8 mouse cellular contexts compared by ENCODE assay signal in the genomic region with DNA sequence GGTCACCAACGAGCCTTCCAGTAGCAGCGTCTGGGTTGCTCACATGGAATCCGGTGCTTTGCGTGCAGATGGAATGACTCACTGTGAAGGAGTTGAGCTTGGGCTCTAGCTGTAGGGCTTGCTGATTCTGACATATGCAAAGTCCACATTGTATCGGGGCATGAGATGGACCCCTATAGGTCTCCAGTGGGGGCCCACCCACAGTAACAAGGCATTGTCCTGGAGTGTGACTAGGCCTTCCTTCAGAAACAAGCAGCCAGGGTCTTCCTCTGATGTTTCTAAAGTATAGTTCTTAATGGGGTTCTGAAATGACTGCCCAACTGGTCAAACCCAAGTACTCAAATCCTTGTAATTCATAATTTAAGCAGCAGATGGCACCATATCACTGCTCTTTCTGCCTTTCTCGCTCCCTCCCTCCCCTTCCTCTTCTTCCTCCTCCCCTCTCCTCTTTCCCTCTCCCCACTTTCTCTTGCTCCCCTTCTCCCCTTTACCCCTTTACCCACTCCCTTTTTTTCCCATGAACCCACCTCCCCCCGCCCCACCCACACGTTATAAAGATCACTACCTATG. TPM values are rescaled to one million over a fixed set of nuclear protein-coding genes. Genes with fewer than 3 reads are reported as not detected.
DNase-seq lines count a peak whose midpoint lies in the region; ATAC-seq and TF ChIP-seq lines count a peak whose summit lies in the region.

No protein-coding gene starts in this region.

- CTCF ChIA-PET in Patski (lab: Charles Lee), result interaction anchor here (0.6 to 1.7 kb wide), 2 partner anchors 8 to 341 kb away, joined by 3 to 4 read pairs; no protein-coding TSS in a partner anchor

- TF ChIP-seq CTCF in cerebellum, adult 2 months (IDR thresholded peaks at IDR 0.05; ENCODE audit: borderline replicate concordance, insufficient read depth, low read depth, low read length), result peak; percentile 60
- peak; percentile 72 for TF ChIP-seq CTCF in Patski (IDR thresholded peaks at IDR 0.05)
- peak; percentile 79 for TF ChIP-seq CTCF in stomach, postnatal 0 days (IDR thresholded peaks at IDR 0.05; ENCODE audit: low read depth)

- no peak for ATAC-seq in Patski
- no peak for ATAC-seq in stomach, postnatal 0 days (ENCODE audit: low FRiP score, low TSS enrichment)

- no peaks in the 10 kb centered on the region for H3K36me3 ChIP-seq in stomach, postnatal 0 days (ENCODE audit: control insufficient read depth, insufficient read depth, low read length)

- no peaks in the 10 kb centered on the region for H3K4me1 ChIP-seq in cerebellum, adult 2 months (ENCODE audit: control insufficient read depth, insufficient read depth, low read length)
- no peaks in the 10 kb centered on the region for H3K4me1 ChIP-seq in stomach, postnatal 0 days (replicated peaks; ENCODE audit: control insufficient read depth, insufficient read depth)

- H3K27ac ChIP-seq in cerebellum, adult 2 months (ENCODE audit: insufficient read depth, low read length), result no peak overlapping the region
- H3K27ac ChIP-seq in stomach, postnatal 0 days (replicated peaks), result no peak overlapping the region

- H3K4me2 ChIP-seq in stomach, postnatal 0 days (replicated peaks; ENCODE audit: low read depth), result no peak overlapping the region

- TF ChIP-seq EP300 in stomach, postnatal 0 days (optimal IDR thresholded peaks at IDR 0.05), result no peak

- WGBS in cerebellum, adult 2 months, result 51% methylated on average over 8 of the region's 8 CpGs
- WGBS in large intestine, adult 2 months, result 49% methylated on average over 8 of the region's 8 CpGs
- 40% methylated on average over 8 of the region's 8 CpGs for WGBS in stomach, postnatal 0 days

- in situ Hi-C loops in Patski (cut with MboI; ENCODE audit: low pct_unique_long_range_greater_than_20kb), result no loop called here

- POLR2A ChIA-PET in Patski (lab: Charles Lee), result interaction anchor here (0.6 to 0.7 kb wide), 2 partner anchors 1524 to 1860 kb away, joined by 3 to 8 read pairs; no protein-coding TSS in a partner anchor

- peak in 1 of 2 experiments; percentile 6 for DNase-seq in cerebellum, adult 2 months
- DNase-seq in cerebellum, adult 9-11 months, result no peak
- peak; percentile 4 to 18 for DNase-seq in kidney, postnatal 36 days
- no peak for DNase-seq in kidney, postnatal 4 days
- DNase-seq in Patski (ENCODE audit: low read depth, low spot score), result no peak
- peak; percentile 7 for DNase-seq in large intestine, adult 2 months (ENCODE audit: low read depth, low spot score)
- no peak for DNase-seq in stomach, postnatal 0 days (ENCODE audit: low spot score)
- no peak for DNase-seq in urinary bladder, adult 2 months (ENCODE audit: low spot score)

- H3K9me3 ChIP-seq in stomach, postnatal 0 days (ENCODE audit: control insufficient read depth, low read length), result no peaks in the 10 kb centered on the region

- TF ChIP-seq POLR2A in cerebellum, adult 2 months (IDR thresholded peaks at IDR 0.05; ENCODE audit: borderline replicate concordance, insufficient read depth, low read length), result no peak

- H3K27me3 ChIP-seq in cerebellum, adult 2 months (ENCODE audit: control insufficient read depth, insufficient read depth, low read length), result no peaks in the 10 kb centered on the region
- H3K27me3 ChIP-seq in Patski, result peaks cover 27% of the 10 kb centered on the region
- H3K27me3 ChIP-seq in stomach, postnatal 0 days (ENCODE audit: control insufficient read depth, insufficient read depth, low read length), result no peaks in the 10 kb centered on the region

- no peak overlapping the region for H3K4me3 ChIP-seq in cerebellum, adult 2 months (replicated peaks; ENCODE audit: insufficient read depth, low read depth, low read length)
- no peak overlapping the region for H3K4me3 ChIP-seq in stomach, postnatal 0 days (ENCODE audit: low read depth, low read length)

- no peak overlapping the region for H3K9ac ChIP-seq in stomach, postnatal 0 days (ENCODE audit: low read length)

RNA-seq across cellular contexts. Expression of a gene that starts 46.1 kb away (rescaled TPM):
- polyA plus RNA-seq in cerebellum, adult 2 months (2012; rRNA removed), result 5.1 and 6.9 TPM in 2 replicates
- 57.2 TPM for polyA plus RNA-seq in Patski (2021)
- 0.06 TPM in 1 of 2 replicates, not detected in the other for polyA plus RNA-seq in large intestine, adult 2 months (2012; rRNA removed)
- polyA plus RNA-seq in stomach, postnatal 0 days (2015; fragmentation: Nextera tagmentation; extraction: Ambion mirVana), result 3.4 and 3.7 TPM in 2 replicates
- 0.74 and 0.84 TPM in 2 replicates for polyA plus RNA-seq in urinary bladder, adult 2 months (2012; rRNA removed)

Comparison
In these comparisons a context has a peak if more than half of its experiments do, and no peak if none do; other contexts are left out.
1. DNase-seq: peak in kidney, postnatal 36 days (2 of 2) and large intestine, adult 2 months (single experiment); none in cerebellum, adult 9-11 months (single experiment), kidney, postnatal 4 days (0 of 2), Patski (single experiment), stomach, postnatal 0 days (single experiment) and urinary bladder, adult 2 months (single experiment).
2. Peak in every context shown above with its lines, with median percentiles within 50 percentile points of each other: CTCF ChIP-seq.